Mouse (Mus musculus): ENCODE results near the gene Snx6.
"Not testable (repeated sequence)": the region's sequence is repeated elsewhere in the genome, so short reads cannot be mapped to it uniquely, and the experiment has no call there.

DNA sequence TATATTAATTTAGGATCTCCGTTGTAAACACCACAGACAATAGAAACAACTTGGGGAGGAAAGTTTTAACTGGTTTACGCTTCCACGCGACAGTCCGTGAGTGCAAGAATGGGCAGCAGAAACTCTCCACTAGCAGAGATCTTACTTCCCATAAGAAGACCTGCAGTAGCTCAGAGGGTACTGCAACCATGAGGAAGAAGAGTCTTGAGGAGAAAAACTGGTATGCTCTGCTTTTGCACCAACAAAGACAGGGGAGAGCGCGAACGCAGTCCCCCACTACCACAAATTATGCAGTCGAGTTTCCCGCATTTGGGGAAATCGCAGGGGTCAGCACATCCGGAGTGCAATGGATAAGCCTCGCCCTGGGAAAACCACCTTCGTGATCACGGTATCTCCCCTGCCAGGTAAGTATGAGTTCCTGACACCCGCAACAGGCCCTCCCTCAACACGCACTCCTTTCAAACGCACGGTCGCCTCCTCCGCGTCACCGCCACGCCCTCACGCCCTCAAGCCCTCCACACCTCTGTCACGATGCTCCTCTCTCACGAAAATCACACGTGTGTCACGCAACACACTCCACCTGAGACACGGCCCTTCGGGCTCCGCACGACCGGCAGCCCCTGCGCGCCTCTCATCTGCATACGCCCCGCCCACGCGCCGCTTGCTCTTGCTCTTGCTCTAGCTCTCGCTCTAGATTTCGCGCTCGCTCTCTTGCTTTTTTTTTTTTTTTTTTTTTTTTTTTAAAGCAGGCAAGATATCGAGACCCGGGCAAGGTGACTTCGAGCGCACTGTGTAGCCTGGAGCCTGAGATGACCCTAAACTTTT lies 61.0 kb downstream of the Snx6 start:
- not testable (repeated sequence) for TF ChIP-seq CTCF, EP300 (IDR thresholded peaks at IDR 0.05)

All from lung, postnatal 0 days (tissue).